Mouse (Mus musculus): ENCODE data around the gene Atp6v0b. TPM values are rescaled to one million over a fixed set of nuclear protein-coding genes. Genes with fewer than 3 reads are reported as not detected.
A peak's percentile ranks its signal among the peaks of the same experiment; 100 is the strongest.

Gene Atp6v0b
- polyA plus RNA-seq, 1 experiment from 2014 or later, result 236 TPM

DNA sequence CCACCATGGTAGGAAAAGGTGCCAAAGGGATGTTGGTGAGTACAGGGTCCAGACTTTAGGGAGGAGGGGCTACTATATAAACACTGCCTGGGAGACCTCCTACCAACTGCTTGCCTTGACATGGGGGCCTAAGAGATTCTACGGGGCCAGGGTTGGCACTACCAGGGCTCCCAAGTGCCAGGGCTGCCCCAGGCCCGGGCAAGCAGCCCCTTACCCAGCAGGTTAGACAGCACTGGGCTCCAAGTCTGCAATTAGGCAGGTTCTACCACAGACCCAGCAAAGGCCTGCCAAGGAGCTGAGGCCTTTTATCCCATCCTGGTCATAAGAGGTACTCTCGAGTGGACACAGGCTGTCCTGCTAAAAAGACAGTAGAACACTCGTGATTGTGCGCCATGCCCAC, 44.0 kb downstream of the Atp6v0b start:
- TF ChIP-seq CTCF (IDR thresholded peaks at IDR 0.05), result no peak
- DNase-seq (ENCODE audit: low read depth, low spot score), result no peak
- CTCF ChIA-PET, result interaction anchor here (1.1 kb wide), 1 partner anchor 14 kb away, joined by 4 read pairs; no protein-coding TSS in a partner anchor
- in situ Hi-C loops (cut with MboI; ENCODE audit: low pct_unique_long_range_greater_than_20kb), result no loop called here
- POLR2A ChIA-PET, result no interaction called here
- ATAC-seq, result no peak
- H3K27me3 ChIP-seq, result no peaks in the 10 kb centered on the region

DNA sequence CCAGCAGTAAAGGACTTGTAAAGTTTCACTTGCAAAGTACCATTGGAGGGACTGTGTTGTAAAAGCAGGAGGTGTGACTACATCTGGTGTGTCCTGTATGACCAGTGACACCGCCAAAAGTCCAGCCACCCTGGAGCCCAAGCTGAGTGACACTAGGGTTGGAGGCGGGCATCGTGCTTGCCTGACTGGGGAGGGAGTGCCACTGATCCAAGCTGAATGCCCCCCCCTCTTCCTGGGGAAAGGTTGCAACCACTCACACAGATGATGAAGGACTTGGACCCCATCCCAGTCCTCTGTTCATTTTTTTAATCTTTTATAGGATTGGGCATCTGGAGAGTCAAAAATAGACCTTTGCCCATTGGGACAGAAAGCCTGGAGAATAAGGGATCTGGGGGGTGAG, 45.6 kb downstream of the Atp6v0b start:
- ATAC-seq (no peak), DNase-seq (ENCODE audit: low read depth, low spot score) (no peak)
- no peaks in the 10 kb centered on the region for H3K27me3 ChIP-seq
- in situ Hi-C loops (cut with MboI; ENCODE audit: low pct_unique_long_range_greater_than_20kb), result no loop called here
- ChIA-PET CTCF (interaction anchor here (1.5 kb wide), 1 partner anchor 14 kb away, joined by 4 read pairs; no protein-coding TSS in a partner anchor), POLR2A (no interaction called here)
- TF ChIP-seq CTCF (IDR thresholded peaks at IDR 0.05), result no peak

DNA sequence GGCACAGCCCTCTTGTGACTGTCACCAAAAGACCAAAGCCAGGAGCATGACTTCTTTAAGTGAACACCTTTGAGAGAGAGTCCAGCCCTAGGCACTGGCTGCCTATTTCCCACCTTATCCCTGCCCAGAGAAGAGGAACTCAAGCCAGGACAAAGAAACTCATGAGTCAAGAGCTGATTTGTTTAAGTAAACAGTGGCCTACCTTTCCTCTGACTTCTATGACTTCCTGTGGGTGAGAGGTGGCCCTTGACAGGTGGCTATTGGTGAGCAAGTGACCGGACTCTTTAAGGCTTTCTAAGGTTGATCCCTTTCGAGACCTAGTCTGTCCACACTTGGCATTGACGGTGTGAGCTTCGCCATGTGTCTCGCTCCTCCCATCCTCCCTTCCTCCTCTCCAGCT, 46.3 kb downstream of the Atp6v0b start:
- no peak for DNase-seq (ENCODE audit: low read depth, low spot score)
- in situ Hi-C loops (cut with MboI; ENCODE audit: low pct_unique_long_range_greater_than_20kb), result no loop called here
- POLR2A ChIA-PET, result no interaction called here
- ATAC-seq, result no peak
- CTCF ChIA-PET, result interaction anchor here (1.5 kb wide), 1 partner anchor 15 kb away, joined by 4 read pairs; no protein-coding TSS in a partner anchor
- no peak for TF ChIP-seq CTCF (IDR thresholded peaks at IDR 0.05)
- H3K27me3 ChIP-seq, result no peaks in the 10 kb centered on the region

DNA sequence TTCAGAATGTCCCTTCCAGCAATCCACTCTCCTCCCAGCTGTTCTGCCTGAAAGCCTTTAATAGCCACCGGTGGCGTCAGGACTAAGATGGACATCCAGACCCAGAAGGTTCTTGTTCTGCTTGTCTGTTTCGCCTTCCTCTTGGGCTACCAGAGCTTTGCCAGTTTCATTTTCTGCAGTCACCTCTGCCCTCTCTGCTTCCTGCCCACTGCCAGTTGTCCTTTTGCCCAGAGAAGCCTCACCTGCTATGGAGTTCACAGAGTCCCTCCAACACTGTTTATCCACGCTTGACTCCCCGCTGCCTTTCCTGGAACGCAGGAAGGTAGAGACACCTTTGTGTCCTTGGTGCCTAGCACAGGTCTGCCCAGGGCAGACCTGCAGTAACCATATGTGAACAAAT, 47.8 kb downstream of the Atp6v0b start:
- H3K27me3 ChIP-seq, result no peaks in the 10 kb centered on the region
- no peak for TF ChIP-seq CTCF (IDR thresholded peaks at IDR 0.05)
- in situ Hi-C loops (cut with MboI; ENCODE audit: low pct_unique_long_range_greater_than_20kb), result no loop called here
- ATAC-seq, result no peak
- ChIA-PET CTCF (no interaction called here), POLR2A (no interaction called here)
- DNase-seq (ENCODE audit: low read depth, low spot score), result no peak

DNA sequence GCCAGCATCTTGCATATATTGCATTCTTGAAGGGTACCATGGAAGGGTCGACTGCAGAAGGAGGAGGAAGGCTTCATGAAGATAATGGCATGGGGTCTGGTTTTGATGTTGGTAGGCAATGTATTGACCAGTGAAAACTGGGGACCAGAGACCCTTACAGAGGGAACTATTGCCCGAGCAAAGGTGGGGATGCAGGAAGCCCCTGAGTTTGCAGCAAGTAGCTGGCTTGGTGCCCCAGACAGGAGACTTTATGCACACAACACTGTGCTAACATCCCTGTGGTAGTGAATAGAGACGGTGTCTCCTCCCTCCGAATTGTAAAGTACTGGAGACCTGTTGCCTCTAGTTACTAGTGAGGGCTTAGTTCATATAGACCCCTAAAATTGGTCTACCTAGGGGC, 49.9 kb downstream of the Atp6v0b start:
- no peak for ATAC-seq
- DNase-seq (ENCODE audit: low read depth, low spot score), result no peak
- ChIA-PET CTCF (interaction anchor here (1.4 kb wide), 1 partner anchor 22 kb away, joined by 4 read pairs; no protein-coding TSS in a partner anchor), POLR2A (no interaction called here)
- no peaks in the 10 kb centered on the region for H3K27me3 ChIP-seq
- TF ChIP-seq CTCF (IDR thresholded peaks at IDR 0.05), result no peak
- in situ Hi-C loops (cut with MboI; ENCODE audit: low pct_unique_long_range_greater_than_20kb), result no loop called here

DNA sequence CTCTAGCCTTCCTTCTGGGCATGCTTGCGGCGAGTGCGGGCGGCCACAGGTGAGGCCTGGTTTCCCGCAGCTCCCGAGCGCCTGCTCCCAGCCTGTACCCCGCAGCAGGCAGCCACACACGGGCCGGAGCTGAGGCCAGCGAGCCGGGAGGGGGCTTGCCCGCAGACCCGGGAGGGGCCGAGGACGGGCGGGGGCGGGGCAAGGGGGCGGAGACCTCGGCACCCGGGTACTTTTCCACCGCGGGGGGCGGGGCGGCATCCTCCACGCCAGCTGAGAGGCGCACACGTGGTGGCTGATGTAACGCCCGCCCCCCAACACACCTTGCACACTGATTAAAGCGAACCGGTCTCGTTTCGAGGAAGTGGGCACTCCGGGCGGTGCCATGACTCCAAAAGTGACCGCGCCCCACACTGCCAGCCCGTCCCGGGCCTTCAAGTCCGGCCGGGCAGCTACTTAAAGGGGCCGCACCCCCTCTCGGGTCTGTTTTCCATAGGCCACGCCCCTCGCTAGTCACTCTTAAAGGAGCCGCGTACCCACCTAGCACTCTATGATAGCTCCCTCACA, 50.8 kb downstream of the Atp6v0b start:
- TF ChIP-seq CTCF (IDR thresholded peaks at IDR 0.05), result no peak
- peak; percentile 68 for ATAC-seq
- in situ Hi-C loops (cut with MboI; ENCODE audit: low pct_unique_long_range_greater_than_20kb), result no loop called here
- no peaks in the 10 kb centered on the region for H3K27me3 ChIP-seq
- POLR2A ChIA-PET, result interaction anchor here (0.6 kb wide), 1 partner anchor 318 kb away, joined by 4 read pairs; no protein-coding TSS in a partner anchor
- DNase-seq (ENCODE audit: low read depth, low spot score), result peak; percentile 31
- CTCF ChIA-PET, result no interaction called here

DNA sequence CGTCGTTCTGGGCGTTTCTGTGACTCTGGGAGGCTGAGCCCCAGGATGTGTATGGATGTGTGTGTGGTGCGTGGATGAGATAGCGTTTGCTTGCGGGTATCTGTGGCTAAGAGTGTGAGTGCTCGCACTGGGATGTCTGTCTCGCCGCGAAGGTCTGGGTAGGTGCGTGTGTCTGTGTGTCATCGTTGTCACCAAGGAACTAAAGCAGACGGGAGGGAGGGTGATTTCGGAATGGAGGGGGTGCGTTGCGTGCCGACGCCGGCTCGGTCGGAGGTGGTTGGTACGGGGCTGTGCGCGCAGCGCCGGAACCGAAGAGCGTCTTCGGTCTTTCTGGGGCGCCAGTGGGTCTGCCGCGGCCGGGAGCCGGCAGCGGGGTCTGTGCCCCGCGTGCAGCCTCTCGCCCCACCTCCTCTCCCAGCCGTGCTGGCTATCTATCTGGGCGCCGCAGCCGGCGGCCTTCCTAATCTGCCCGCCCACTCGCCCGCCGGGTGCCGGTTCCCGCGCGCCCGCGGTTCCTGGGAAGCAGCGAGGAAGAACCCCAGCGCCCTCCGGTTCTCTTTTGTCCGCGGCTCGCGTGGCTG, 51.5 kb downstream of the Atp6v0b start:
- H3K27me3 ChIP-seq, result no peaks in the 10 kb centered on the region
- in situ Hi-C loops (cut with MboI; ENCODE audit: low pct_unique_long_range_greater_than_20kb), result no loop called here
- ATAC-seq, result peak; percentile 41
- TF ChIP-seq CTCF (IDR thresholded peaks at IDR 0.05), result no peak
- DNase-seq (ENCODE audit: low read depth, low spot score), result no peak
- ChIA-PET POLR2A (no interaction called here), CTCF (no interaction called here)

DNA sequence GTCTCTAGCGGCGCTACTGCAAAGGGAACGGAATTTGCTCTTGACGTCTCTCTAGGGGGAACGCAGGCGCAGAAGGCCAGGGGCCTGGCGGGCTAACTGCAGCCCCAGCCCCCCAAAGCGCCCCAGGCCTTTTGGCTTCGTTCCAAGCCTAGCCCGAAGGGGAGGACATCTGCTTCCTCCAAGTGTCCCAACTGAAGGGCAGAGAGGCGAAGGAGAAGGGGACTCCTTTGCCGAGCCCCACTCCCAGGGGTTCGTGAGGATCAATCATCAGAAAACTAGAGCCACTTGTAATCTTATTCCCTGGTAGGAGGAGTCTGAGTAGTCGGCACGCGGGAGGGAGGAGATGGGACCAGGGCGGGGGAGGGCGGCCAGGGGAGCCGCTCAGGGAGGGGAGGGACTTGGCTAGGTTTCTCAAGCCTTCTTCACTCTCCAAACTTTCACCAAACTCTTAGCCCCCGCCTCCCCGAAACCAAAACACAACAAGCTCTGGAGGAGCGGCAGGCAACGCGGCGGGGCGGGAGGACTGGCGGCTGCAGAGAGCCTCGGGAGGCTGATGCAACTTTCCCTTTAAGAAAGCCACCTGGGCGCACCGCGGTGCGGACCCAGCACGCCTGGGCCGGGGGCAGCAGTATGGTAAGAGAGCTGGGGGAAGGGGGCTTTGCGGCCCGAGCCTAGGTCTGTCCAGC, 52.1 kb downstream of the Atp6v0b start:
- no peak for DNase-seq (ENCODE audit: low read depth, low spot score)
- ChIA-PET CTCF (no interaction called here), POLR2A (no interaction called here)
- TF ChIP-seq CTCF (IDR thresholded peaks at IDR 0.05), result no peak
- H3K27me3 ChIP-seq, result no peaks in the 10 kb centered on the region
- in situ Hi-C loops (cut with MboI; ENCODE audit: low pct_unique_long_range_greater_than_20kb), result loop anchor here (5.0 kb wide), 1 partner anchor 247 kb away; no protein-coding TSS in a partner anchor
- peak; percentile 36 for ATAC-seq

DNA sequence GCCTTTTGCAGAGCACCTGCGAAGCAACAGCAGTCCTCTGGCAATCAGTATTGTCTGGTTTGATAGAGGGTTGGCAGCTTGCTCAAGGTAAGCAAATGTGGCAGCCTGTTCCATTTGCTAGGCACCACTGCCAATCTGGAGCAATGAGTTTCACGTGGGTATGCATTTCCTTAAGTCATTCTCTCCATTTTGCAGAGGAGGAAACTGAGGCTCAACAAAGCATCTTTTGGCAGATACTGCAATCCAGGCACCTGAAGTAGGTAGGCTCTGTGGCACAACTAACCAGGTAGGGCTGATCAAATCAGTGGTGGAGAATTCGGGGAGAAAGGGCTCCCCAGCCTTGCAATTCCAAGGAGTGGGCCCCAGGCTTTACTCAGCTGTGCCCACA, 52.7 kb downstream of the Atp6v0b start, which contains the start of gene Slc6a9:
TSS of gene Slc6a9 (plus strand) at position 50 of the 388 bp plus-strand sequence.
- in situ Hi-C loops (cut with MboI; ENCODE audit: low pct_unique_long_range_greater_than_20kb), result loop anchor here (5.0 kb wide), 1 partner anchor 248 kb away; no protein-coding TSS in a partner anchor
- ChIA-PET POLR2A (no interaction called here), CTCF (no interaction called here)
- ATAC-seq (no peak), DNase-seq (ENCODE audit: low read depth, low spot score) (no peak)
- TF ChIP-seq CTCF (IDR thresholded peaks at IDR 0.05), result no peak
- H3K27me3 ChIP-seq, result no peaks in the 10 kb centered on the region

Other genes starting within 250 kb of the Atp6v0b start
- 23.2 TPM for gene Dmap1, start 205.1 kb downstream of the Atp6v0b start, polyA plus RNA-seq (2021)
- not detected for gene Gm12845, start 162.9 kb downstream of the Atp6v0b start, polyA plus RNA-seq (2021)
- gene Klf17, start 121.7 kb downstream of the Atp6v0b start, polyA plus RNA-seq (2021), result not detected
- gene Slc6a9, start 52.8 kb downstream of the Atp6v0b start, polyA plus RNA-seq (2021), result 12.8 TPM
- 0.78 TPM for gene Ccdc24, start 14.8 kb downstream of the Atp6v0b start, polyA plus RNA-seq (2021)
- 26.0 TPM for gene B4galt2, start 3.8 kb downstream of the Atp6v0b start, polyA plus RNA-seq (2021)
- 7.0 TPM for gene Dph2, start 4.7 kb upstream of the Atp6v0b start, polyA plus RNA-seq (2021)
- 51.9 TPM for gene Ipo13, start 27.7 kb upstream of the Atp6v0b start, polyA plus RNA-seq (2021)
- gene Artn, start 42.4 kb upstream of the Atp6v0b start, polyA plus RNA-seq (2021), result not detected
- gene St3gal3, start 247.6 kb upstream of the Atp6v0b start, polyA plus RNA-seq (2021), result 27.4 TPM

All from Patski (cell line).